Mouse (Mus musculus): ENCODE measurements at regions not wholly inside any gene's neighbourhood (a gene's known extent, or its start where the extent isn't known, plus 50 kb on each side); places are given as distances from the start of the nearest gene placed in this dataset.

- no peak for DNase-seq (ENCODE audit: low spot score)
These were observed 328.9 kb upstream of the Tnp1 start for GRCm38 (mm10) chr1:73344587-73344986.

GRCm38 (mm10) chr1:73341911-73342310, 326.2 kb upstream of the Tnp1 start:
- DNase-seq (ENCODE audit: low spot score): peak; percentile 44

- no peak for DNase-seq (ENCODE audit: low spot score)
These were observed 321.7 kb upstream of the Tnp1 start for GRCm38 (mm10) chr1:73337401-73337800.

GRCm38 (mm10) chr1:73309556-73309955, 293.8 kb upstream of the Tnp1 start:
- DNase-seq (ENCODE audit: low spot score): no peak

- DNase-seq (ENCODE audit: low spot score): no peak
These were observed 292.7 kb upstream of the Tnp1 start for GRCm38 (mm10) chr1:73308420-73308819.

GRCm38 (mm10) chr1:73307194-73307593, 291.5 kb upstream of the Tnp1 start:
- DNase-seq (ENCODE audit: low spot score): no peak

GRCm38 (mm10) chr1:73299978-73300688, 284.4 kb upstream of the Tnp1 start:
- no peak for DNase-seq (ENCODE audit: low spot score)

DNA sequence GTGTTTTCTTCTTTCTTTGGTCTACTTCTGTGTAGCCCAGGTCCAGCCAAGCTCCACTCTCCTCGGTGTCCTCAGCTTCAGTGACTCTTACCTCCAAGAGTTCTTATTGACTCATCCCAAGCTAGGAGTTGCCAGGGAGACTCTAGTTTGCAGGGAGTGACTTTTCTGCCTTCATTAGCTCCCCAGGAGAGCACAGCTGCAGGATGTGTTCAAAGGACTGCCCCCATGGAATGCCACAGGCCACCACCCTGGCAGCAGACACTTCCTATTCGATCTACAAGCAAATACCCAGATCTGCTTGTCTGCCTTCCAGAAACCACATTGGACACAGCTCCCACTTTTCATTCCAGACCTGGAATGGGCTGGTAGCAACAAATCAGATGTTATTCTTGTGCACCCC, 269.6 kb upstream of the Tnp1 start:
- DNase-seq (ENCODE audit: low spot score): no peak

GRCm38 (mm10) chr1:73274480-73274879, 258.8 kb upstream of the Tnp1 start:
- DNase-seq (ENCODE audit: low spot score): no peak

DNA sequence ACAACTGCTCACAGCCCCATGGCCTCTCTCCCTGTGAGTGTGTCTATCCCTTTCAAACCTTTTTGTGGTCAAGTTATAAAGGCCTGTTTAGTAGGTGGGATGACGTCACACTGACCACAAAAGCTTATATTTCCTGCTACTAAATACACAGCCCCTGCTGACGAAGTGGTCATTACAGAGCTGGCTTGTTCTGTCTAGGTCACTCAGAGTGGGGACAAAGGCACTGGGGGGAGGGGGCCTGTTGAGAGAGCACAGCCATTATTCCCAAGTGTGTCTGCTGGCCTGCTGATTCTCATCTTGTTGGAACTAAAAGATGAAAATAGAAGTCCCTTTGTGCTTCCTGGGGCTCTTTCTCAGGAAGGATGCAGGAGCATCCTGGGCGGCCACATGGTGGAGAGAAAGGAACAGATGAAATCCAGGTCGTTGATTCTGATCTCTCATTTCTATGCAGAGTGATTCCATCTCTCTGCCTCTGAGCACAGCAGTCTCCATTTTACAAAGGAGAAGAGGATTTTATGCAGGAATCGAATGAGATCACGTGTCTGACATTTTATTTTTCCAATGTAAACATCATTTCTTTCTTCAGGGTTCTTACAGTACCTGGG, 255.2 kb upstream of the Tnp1 start:
- DNase-seq (ENCODE audit: low spot score): no peak

DNA sequence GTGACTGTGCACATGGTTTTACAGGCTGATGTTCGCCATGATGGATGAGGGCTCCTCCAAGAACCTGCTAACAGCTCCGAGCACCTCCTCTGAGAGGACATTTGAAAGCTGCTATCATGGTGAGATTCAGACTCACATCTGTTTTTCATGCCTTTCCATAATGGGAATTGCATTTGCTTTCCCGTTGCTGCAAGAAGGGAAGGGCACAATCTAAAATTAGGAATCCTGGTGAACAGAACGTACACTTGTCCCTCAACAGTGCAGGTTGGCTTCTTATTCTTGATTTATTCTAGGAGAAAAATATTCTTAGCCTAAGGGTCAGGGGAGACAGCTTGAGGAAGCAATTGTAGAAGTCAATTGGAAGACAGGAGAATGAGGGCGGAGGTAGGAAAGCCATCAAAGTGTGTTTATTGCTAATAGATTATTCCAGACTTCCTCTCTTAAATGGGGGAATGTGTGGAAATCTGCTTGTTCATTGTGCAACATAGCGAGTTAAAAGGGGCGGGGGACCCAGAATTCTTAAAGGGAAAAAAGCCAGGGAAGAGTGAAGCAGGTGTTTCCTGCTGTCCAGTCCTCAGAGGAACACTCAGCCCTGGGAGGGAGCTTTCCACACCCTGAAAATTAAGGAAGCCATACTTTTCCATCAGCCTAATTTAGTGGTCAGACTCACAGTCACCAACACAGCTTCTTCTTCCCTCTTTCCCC, 253.5 kb upstream of the Tnp1 start:
- no peak for DNase-seq (ENCODE audit: low spot score)

- no peak for DNase-seq (ENCODE audit: low spot score)
These were observed 249.3 kb upstream of the Tnp1 start for GRCm38 (mm10) chr1:73265009-73265408.

DNA sequence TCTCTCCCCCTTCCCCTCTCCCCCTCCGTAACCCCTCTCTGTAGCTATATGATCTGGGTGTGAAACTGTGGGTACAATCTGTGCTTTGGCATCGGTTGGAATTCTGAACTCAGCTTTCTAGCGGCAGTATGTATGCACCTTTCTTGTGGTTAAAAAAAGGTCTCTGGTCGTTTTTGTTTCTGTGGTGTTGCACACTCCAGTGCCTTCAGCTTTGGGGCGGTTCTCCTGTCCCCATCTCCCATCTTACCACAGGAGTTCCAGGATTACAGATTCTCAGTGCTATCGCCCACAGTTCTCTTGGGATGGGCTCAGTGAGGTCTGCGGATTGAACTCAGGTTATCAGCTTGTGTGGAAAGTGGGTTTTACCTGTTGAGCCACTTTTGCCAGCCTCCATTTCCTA, 248.5 kb upstream of the Tnp1 start:
- DNase-seq (ENCODE audit: low spot score): no peak

- DNase-seq (ENCODE audit: low spot score): no peak
These were observed 243.9 kb upstream of the Tnp1 start for GRCm38 (mm10) chr1:73259525-73260098.

GRCm38 (mm10) chr1:73257263-73257662, 241.6 kb upstream of the Tnp1 start:
- DNase-seq (ENCODE audit: low spot score): no peak

GRCm38 (mm10) chr1:73251911-73252356, 236.2 kb upstream of the Tnp1 start:
- no peak for DNase-seq (ENCODE audit: low spot score)

DNA sequence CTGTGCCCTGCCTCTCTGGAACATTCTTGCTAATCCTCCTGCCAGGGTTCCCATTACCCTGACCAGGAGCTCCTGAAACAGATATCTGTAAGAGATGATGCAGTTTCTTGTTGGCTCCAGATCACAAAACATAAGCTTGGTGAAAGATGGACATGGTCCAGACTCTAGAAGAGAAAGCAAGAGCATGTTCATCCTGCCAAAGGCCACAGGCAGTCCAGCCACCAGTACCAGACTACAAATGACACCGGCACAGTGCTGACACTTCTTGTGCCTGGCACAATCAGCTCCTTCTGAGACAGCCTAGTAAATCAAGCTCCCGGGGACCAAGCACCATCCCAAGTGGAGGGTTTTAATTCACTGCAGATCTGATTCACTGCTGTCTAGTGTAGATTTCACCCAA, 228.3 kb upstream of the Tnp1 start:
- no peak for DNase-seq (ENCODE audit: low spot score)

- no peak for DNase-seq (ENCODE audit: low spot score)
These were observed 226.6 kb upstream of the Tnp1 start for GRCm38 (mm10) chr1:73242290-73242689.

DNA sequence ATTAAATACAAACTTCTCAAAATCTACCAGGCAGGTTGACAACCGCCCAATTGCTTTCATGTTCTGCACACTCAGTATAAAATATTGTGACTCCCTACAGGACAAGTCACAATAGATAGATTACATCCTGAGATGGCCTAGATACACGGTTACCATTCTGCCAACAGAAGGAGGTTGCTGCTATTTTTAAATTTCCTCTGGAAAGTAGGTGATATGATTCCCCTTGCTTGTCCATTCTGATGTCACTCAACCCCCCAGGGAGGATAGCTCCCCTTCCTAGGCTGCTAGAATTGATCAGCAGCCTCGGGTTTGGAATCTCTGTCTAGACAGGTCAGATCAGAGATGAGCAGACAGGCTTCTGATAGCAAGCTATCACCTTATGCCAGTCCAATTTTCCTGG, 221.2 kb upstream of the Tnp1 start:
- no peak for DNase-seq (ENCODE audit: low spot score)

DNA sequence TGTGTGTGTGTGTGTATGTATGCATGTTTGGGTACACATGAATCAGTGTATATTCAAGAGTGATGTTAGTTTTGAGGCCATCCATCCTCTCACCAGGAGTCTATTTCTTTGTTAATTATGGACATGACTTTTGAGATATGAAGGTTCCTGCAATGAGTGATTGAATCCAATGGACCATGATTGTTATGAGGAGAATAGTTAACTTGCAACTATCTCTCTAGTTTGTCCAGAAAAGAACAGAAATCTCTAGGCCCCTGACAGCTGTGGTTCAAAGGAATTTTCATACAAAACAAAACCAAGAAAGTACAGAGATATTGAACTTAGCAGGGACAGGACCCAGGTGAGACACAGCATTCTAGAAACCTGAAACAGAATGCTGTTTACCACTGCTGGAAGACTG, 217.9 kb upstream of the Tnp1 start:
- DNase-seq (ENCODE audit: low spot score): no peak

GRCm38 (mm10) chr1:73233041-73233440, 217.3 kb upstream of the Tnp1 start:
- no peak for DNase-seq (ENCODE audit: low spot score)

- DNase-seq (ENCODE audit: low spot score): no peak
These were observed 214.9 kb upstream of the Tnp1 start for GRCm38 (mm10) chr1:73230611-73231010.

DNA sequence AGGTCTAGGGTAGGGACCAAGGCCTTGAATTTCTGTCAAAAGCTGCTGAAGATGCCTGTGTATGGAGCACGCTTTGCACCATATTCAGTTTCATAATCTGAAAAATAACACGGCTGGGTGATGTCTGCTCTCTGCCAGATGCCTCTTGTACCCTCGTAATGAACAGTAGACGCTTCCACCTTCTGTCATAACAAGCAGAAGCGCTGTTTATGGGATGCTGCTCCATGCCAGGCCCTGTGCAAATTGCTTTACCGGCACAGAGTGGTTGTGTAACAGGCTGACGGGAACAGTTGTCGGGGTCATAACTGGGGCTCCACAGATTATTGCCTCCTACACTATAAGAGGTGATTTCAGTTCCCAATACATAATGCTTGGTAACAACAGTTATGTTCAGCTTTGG, 211.5 kb upstream of the Tnp1 start:
- DNase-seq (ENCODE audit: low spot score): no peak

All from testis, postnatal 10 days (tissue).